Mouse (Mus musculus) kidney, embryonic 15.5 days (tissue): ENCODE data around the gene Igfbp1. TPM values are rescaled to one million over a fixed set of nuclear protein-coding genes. Genes with fewer than 3 reads are reported as not detected.

ENCODE experiments used
- ATAC-seq: fragments of 200-750 bp; cut with Nextera tagmentation; replicated peaks from 2 replicates; pipeline ENCODE4 v1.8.0; 2017; ENCODE audit warnings: moderate TSS enrichment; ENCODE audit not compliant: low FRiP score
- H3K27ac ChIP-seq: fragments of 300-500 bp; sonication (generic); 2 replicates; pipeline ENCODE4 v1.5.1; 2015; ENCODE audit warnings: mild to moderate bottlenecking, inconsistent platforms
- H3K27me3 ChIP-seq: fragments of 300-500 bp; sonication (generic); 2 replicates; pipeline ENCODE4 v1.6.1; 2015; ENCODE audit warnings: inconsistent platforms
- H3K36me3 ChIP-seq: fragments of 300-500 bp; sonication (generic); 2 replicates; pipeline ENCODE4 v1.6.1; 2015; ENCODE audit warnings: inconsistent platforms
- H3K4me1 ChIP-seq: fragments of 300-500 bp; sonication (generic); 2 replicates; pipeline ENCODE4 v1.6.1; 2015; ENCODE audit warnings: inconsistent platforms
- H3K4me2 ChIP-seq: fragments of 300-500 bp; sonication (generic); 2 replicates; pipeline ENCODE4 v1.6.1; 2015; ENCODE audit warnings: moderate library complexity, mild to moderate bottlenecking, inconsistent platforms
- H3K4me3 ChIP-seq: fragments of 300-500 bp; sonication (generic); replicated peaks from 2 replicates; pipeline ENCODE4 v1.5.1; 2015; ENCODE audit warnings: mild to moderate bottlenecking, inconsistent platforms
- H3K9ac ChIP-seq: fragments of 300-500 bp; sonication (generic); 2 replicates; pipeline ENCODE4 v1.6.1; 2015; ENCODE audit warnings: mild to moderate bottlenecking, inconsistent platforms
- H3K9me3 ChIP-seq: fragments of 300-500 bp; sonication (generic); replicated peaks from 2 replicates; pipeline ENCODE4 v1.6.1; 2016; ENCODE audit warnings: inconsistent platforms
- WGBS: fragments of 180-500 bp; shearing (Covaris S2); methylation state at CpG from one replicate; pipeline ENCODE4 v1.1.7; 2015; ENCODE audit warnings: mixed read lengths; 5-methylcytosine and 5-hydroxymethylcytosine counted together
- polyA plus RNA-seq: library from polyadenylated mRNA; unstranded; fragments of >200 nt; fragmentation: Nextera tagmentation; extraction: Ambion mirVana; gene quantifications from 2 replicates; pipeline ENCODE4 v1.2.1, GENCODE M21; 2015

Gene Igfbp1
- polyA plus RNA-seq, 1 experiment from 2014 or later = 8.3 TPM

GRCm38 (mm10) chr11:7236751-7237150, 39.2 kb downstream of the Igfbp1 start:
- no peak for ATAC-seq
- no peak overlapping the region for H3K4me3 ChIP-seq
- H3K36me3 ChIP-seq = no peaks in the 10 kb centered on the region
- H3K9ac ChIP-seq = no peak overlapping the region
- H3K4me1 ChIP-seq = no peaks in the 10 kb centered on the region
- H3K27me3 ChIP-seq = no peaks in the 10 kb centered on the region
- no peaks in the 10 kb centered on the region for H3K9me3 ChIP-seq
- WGBS = 91% methylated on average over 2 of the region's 2 CpGs
- no peak overlapping the region for H3K4me2 ChIP-seq
- no peak overlapping the region for H3K27ac ChIP-seq

- Histone ChIP-seq H3K27me3 (no peaks in the 10 kb centered on the region), H3K4me1 (no peaks in the 10 kb centered on the region), H3K4me2 (no peak overlapping the region), H3K4me3 (no peak overlapping the region), H3K9ac (no peak overlapping the region), H3K27ac (no peak overlapping the region), H3K36me3 (no peaks in the 10 kb centered on the region), H3K9me3 (no peaks in the 10 kb centered on the region)
- ATAC-seq = no peak; the same call in 1 of the 2 replicates
- WGBS = 67% methylated on average over 6 of the region's 6 CpGs
Measured at GRCm38 (mm10) chr11:7237712-7238111, 40.1 kb downstream of the Igfbp1 start.

GRCm38 (mm10) chr11:7238546-7238945, 41.0 kb downstream of the Igfbp1 start:
- WGBS = 93% methylated on average over 6 of the region's 6 CpGs
- H3K9ac ChIP-seq = no peak overlapping the region
- H3K27me3 ChIP-seq = no peaks in the 10 kb centered on the region
- no peak overlapping the region for H3K4me2 ChIP-seq
- H3K9me3 ChIP-seq = no peaks in the 10 kb centered on the region
- no peaks in the 10 kb centered on the region for H3K4me1 ChIP-seq
- no peak overlapping the region for H3K4me3 ChIP-seq
- H3K36me3 ChIP-seq = no peaks in the 10 kb centered on the region
- ATAC-seq = no peak
- H3K27ac ChIP-seq = no peak overlapping the region

- Histone ChIP-seq H3K27ac (no peak overlapping the region), H3K9me3 (no peaks in the 10 kb centered on the region), H3K4me3 (no peak overlapping the region), H3K36me3 (no peaks in the 10 kb centered on the region), H3K9ac (no peak overlapping the region), H3K4me2 (no peak overlapping the region), H3K27me3 (no peaks in the 10 kb centered on the region), H3K4me1 (no peaks in the 10 kb centered on the region)
- ATAC-seq = no peak
- WGBS = 80% methylated on average over 4 of the region's 4 CpGs
Measured at GRCm38 (mm10) chr11:7239041-7239740, 41.6 kb downstream of the Igfbp1 start.

- H3K27ac ChIP-seq = no peak overlapping the region
- H3K9me3 ChIP-seq = no peaks in the 10 kb centered on the region
- WGBS = 86% methylated on average over 1 of the region's 1 CpGs
- no peak for ATAC-seq
- no peak overlapping the region for H3K4me3 ChIP-seq
- H3K4me1 ChIP-seq = no peaks in the 10 kb centered on the region
- no peaks in the 10 kb centered on the region for H3K27me3 ChIP-seq
- no peak overlapping the region for H3K4me2 ChIP-seq
- H3K9ac ChIP-seq = no peak overlapping the region
- H3K36me3 ChIP-seq = no peaks in the 10 kb centered on the region
Measured at GRCm38 (mm10) chr11:7244782-7245181, 47.2 kb downstream of the Igfbp1 start.

GRCm38 (mm10) chr11:7250415-7250814, 52.8 kb downstream of the Igfbp1 start:
- WGBS = 91% methylated on average over 2 of the region's 2 CpGs
- H3K4me2 ChIP-seq = no peak overlapping the region
- no peaks in the 10 kb centered on the region for H3K36me3 ChIP-seq
- no peaks in the 10 kb centered on the region for H3K27me3 ChIP-seq
- no peaks in the 10 kb centered on the region for H3K9me3 ChIP-seq
- H3K4me1 ChIP-seq = no peaks in the 10 kb centered on the region
- no peak overlapping the region for H3K9ac ChIP-seq
- no peak for ATAC-seq
- no peak overlapping the region for H3K27ac ChIP-seq
- no peak overlapping the region for H3K4me3 ChIP-seq

GRCm38 (mm10) chr11:7250870-7251269, 53.3 kb downstream of the Igfbp1 start:
- Histone ChIP-seq H3K9ac (no peak overlapping the region), H3K4me3 (no peak overlapping the region), H3K9me3 (no peaks in the 10 kb centered on the region), H3K36me3 (no peaks in the 10 kb centered on the region), H3K4me2 (no peak overlapping the region), H3K4me1 (no peaks in the 10 kb centered on the region), H3K27me3 (no peaks in the 10 kb centered on the region), H3K27ac (no peak overlapping the region)
- WGBS = 98% methylated on average over 5 of the region's 5 CpGs
- ATAC-seq = no peak

Other genes with a start within 250 kb of the Igfbp1 start
- 1.4 and 1.5 TPM in 2 replicates for gene Adcy1, start 134.3 kb upstream of the Igfbp1 start, polyA plus RNA-seq
- gene Gm11985, start 9.2 kb upstream of the Igfbp1 start, polyA plus RNA-seq = not detected in 2 replicates
- gene Igfbp3, start 16.1 kb downstream of the Igfbp1 start, polyA plus RNA-seq = 82.7 and 90.6 TPM in 2 replicates